Mouse (Mus musculus) erythroblast, embryonic 14.5 days (primary cell): Measurements from ENCODE around the gene Tpra1.
A peak's percentile ranks its signal among the peaks of the same experiment; 100 is the strongest.

Experiments used
- GATA1 ChIP-seq: IDR thresholded peaks from 2 replicates; pipeline ENCODE4 v1.6.1; 2012; ENCODE audit warnings: low read length, inconsistent platforms, mixed read lengths
- TAL1 ChIP-seq: IDR thresholded peaks from 3 replicates; pipeline ENCODE4 v1.6.1; 2012; ENCODE audit warnings: low read length, inconsistent platforms, mixed read lengths

DNA sequence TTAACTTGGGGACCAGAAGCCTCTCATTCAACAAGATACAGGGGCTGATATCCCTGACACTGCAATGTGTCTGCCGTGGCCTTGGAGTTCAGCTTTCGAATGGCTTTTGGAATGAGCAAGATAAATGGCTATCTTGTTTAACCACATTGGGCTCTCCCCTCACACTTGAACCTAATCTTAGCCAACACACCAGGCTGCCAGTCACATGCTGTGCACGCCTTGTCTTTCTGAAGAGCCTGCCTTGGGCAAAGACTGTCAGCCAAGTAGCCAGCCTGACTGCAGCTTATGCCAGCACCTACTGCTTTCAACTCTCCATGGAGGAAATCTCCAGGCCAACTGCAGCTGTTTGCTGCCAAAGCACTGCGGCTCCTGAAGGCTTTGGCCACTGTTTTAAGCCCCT is 13.5 kb downstream of the Tpra1 start:
- TF ChIP-seq TAL1: peak; percentile 99
- TF ChIP-seq GATA1: peak; percentile 98
